Mouse (Mus musculus) adrenal gland, adult 18-20 months (tissue): ENCODE measurements around the gene Sema3a. TPM values are rescaled to one million over a fixed set of nuclear protein-coding genes. Genes with fewer than 3 reads are reported as not detected.
A peak's percentile ranks its signal among the peaks of the same experiment; 100 is the strongest.
"Not testable (repeated sequence)": the region's sequence is repeated elsewhere in the genome, so short reads cannot be mapped to it uniquely, and the experiment has no call there.

Experiments
- DNase-seq, 2 experiments: peaks; one replicate each; pipeline ENCODE4 v3.0.0; 2021 to 2022; ENCODE audit warnings: low spot score in 2 of 2
- total RNA-seq, 2 experiments: library from RNA; stranded (reverse); gene quantifications; 1 replicate in 1 of 2; 2 replicates in 1 of 2; pipeline ENCODE4 v1.2.3; 2021

Gene Sema3a
- total RNA-seq, 2 experiments from 2014 or later = 0.43 to 0.45 TPM

DNA sequence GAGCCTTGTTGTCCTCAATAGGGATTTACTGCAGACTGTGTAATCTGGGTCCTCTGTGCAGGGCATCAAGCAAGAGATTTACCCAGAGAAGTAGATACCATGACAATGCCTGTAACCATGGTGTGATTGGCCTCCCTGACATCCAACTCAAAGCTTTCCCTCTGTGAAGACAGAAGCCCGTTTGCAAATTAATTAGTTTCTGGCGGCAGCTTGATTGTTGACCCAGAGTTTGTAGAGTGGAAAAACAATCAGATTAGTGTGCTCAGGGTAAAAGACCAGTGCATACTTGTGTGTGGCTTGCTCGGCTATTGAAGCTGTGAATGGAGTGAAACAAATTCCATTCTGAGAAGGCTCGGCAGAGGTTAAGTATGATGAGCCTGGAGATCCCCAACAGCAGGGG, 404.0 kb downstream of the Sema3a start:
- no peak for DNase-seq

DNA sequence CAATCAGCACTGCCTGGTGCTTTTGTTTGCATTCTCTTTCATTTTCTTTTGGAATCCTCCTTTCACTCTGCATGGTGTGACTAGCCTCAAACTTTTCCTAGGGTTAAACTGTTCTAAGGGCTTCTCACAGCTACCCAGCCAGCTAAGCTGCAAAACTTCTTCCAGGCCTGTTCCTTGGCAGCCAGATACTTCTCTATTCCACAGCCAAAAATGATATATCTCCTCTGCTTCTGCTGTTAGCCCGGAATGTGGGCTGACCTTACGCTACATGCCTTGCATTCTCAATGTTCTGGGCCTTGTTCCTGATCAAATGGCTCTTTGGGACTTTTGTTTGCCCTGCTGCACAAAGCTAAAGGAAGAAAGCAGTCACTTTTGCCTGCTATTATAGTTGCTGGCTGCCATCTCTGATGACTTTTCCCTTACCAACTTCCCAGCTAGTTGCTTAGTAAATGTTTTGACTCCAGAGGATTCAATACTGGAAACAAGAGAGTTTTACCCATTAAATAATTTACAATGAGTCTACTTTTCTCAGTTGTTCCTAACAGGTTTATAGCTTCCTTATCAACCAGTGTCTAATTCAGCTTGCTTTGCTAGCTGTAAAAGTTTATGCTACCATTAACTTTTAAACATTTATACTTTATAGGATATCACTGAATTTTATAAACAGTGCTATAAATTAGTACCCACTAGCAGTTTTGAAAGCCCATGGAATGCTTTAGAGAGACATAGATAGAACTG, 422.4 kb downstream of the Sema3a start:
- DNase-seq = no peak

DNA sequence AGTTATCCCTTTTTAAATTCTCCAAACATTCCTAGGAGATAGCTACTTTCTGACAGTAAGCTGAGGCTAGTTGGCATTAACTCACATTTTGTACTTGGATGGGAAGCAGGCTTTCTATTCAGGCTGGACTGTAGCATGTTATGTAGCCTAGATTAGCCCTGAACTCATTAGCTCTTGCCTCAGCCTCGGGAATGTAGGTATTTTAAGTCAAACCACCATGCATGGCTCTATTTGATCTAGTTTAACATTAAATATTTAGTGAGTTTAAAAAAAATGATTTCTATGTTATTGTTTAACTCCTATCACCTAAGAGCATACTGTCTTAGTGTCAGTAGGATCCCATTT, 423.0 kb downstream of the Sema3a start:
- no peak for DNase-seq

DNA sequence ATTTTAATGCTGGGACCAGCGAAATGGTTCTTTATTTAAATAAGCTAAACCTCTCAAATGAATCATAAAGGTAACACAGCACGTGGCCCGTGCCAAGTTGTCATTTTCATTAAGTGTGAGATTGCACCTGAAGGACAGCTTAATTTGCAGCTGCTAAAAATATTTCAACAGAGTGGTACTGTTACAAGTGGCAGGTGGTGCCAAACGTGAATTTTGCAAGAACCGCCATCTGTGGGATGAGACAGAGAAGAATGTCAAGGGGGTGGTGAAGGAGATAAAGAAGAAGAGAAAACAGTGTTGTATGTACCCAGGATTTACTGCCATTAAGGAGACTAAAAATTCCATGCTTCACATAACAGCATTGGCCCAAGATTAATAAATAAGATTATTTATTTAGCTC, 423.9 kb downstream of the Sema3a start:
- DNase-seq = no peak

DNA sequence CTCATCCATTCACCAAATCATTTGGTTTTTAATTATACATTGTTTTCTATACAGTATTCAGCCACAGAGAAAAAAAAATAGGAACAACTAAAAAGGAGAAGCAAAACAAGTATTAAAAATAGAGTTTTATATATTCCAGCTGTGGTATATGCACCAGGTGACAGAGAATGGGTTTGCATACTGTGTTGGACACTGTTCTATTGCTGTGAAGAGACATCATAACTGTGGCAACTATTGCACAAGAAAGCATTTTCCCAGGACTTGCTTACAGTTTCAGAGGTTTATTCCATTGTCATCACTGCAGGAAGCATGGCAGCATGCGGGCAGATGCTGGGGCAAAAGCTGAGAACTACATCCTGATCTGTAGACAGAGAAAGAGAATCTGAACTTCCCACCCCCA, 425.7 kb downstream of the Sema3a start:
- no peak for DNase-seq

DNA sequence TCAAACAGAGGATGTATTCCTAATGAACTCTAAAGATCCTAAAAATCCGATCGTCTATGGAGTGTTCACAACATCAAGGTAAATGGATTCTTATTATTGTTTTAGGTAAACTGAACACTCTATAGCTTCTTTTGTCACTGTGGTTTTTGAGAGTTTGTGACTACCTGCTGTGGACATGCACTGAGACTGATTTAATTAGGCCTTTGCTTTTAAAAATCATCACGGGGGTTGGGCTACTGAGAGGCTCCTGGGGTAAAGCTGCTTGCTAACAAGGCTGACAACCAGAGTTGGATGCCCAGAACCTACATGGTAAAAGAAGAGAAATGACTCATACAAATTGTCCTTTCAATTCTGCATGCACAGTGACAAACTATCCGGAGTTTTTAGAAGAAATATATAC, 432.0 kb downstream of the Sema3a start:
- DNase-seq = no peak

DNA sequence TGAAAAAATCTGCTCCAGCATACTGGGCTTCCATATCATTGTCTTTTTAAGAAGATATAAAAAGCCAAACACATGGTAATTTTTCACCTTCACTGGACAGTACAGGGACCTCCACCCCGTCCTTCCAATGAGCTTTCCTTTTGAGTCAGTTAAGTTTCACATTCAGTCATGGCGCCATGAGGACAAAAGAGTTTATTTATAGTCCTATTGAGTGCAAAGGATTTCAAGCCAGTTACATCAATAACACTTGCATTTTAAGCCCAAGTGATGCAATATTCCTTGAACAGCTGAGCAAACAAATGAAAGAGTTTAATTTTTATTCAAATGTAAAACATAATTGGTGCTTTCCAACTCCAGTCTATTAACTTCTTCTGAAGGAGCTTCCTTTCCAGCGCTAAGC, 448.7 kb downstream of the Sema3a start:
- DNase-seq = no peak

DNA sequence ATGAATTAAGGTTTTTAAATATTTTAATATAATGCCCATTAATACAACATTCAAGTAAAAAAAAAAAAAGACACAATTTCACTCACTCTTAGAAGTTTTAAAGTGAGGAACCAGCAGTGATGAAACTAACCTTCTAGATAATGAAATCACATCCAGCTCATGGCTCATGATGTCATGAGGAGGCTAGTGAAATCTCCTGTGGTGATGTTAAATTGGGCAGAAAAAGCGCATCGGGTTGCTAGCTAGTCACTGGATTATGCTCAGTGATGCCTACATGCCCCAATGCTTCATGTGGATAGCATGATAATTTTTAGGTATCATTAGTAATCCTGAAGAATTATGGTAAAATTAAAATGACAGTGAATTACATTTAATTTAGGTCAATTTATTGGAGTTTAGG, 453.9 kb downstream of the Sema3a start:
- no peak for DNase-seq

DNA sequence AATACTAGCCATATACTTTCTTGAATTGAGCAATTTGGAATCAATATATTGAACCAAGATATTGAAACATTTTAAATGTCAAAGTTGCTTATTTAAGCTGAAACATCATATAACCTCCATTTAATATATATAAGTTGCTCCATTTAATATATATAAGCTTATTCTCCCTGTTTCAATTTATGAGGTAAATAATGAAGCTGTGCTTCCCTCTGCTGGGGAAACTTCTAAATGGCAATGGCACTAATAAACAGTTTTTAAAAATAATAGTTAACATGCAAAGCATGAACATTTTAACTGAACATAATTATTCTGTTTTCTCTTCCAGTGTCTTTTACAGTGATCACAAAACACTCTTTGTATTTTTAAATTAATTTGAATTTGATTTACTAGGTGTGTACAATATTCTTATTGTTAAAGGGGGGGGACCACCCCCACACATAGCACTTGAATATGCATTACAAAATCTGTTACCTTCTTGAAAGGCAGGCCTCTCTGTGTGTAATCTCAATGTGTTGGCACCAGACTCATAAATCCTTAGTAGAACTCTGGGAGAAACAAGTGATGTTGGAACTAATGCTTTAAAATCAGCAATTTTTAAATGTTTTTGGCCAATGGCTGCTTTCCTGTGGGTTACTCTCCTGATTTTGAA, 460.5 kb downstream of the Sema3a start:
- DNase-seq = no peak

DNA sequence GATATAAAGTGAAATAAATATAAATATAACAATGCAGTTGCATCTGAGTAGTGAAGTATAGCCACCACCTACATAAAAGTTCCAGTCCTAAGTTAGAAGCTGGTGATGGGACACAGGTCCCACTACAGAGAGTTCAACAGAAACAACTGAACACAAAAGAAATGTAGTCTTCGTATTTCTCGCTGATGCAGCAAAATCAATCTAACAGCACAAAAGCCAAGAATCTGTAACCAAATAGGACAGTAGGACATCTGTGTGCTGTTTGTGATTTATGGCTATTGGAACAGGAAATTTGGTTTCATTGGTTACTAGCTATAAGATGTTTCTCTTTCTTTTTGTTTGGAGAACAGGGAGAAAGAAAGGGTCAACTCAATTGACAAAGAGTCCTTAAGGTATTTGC, 469.2 kb downstream of the Sema3a start:
- DNase-seq = no peak

DNA sequence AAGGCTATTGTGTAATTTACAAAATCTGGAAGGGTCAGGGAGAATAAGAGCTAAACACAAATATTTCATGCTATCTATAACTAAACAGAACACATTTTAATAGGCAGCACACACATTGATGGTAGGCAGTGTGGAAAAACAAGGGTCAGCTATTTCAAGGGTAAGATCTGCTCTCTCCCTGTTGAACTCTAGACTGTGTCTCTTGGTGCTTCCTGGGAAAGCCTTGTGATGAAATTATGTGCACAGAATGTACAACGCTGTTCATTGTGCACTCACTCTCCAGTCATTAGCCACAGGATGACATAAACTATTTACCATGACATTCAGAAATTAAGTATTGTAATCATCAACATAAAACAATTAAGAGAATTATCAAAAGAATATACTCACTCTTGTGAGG, 486.4 kb downstream of the Sema3a start:
- DNase-seq = no peak

DNA sequence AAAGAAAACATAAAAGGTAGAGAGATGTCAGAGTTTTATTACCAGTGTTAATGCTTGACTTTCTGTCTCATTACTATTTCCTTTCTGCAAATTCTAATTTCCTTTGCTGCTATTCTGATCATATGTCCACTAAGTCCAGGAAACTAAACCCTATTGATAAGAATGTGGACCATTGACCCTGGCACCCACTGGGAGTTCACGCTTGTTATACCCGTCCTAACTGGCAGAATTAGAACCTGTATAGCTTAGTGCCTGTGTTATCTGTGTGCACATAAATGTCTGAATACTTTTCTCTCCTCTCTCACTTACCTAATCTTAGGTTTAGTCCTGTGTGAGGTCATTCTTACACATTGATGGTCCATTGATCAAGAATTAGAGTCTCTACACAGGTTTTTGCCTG, 486.9 kb downstream of the Sema3a start:
- DNase-seq = no peak

DNA sequence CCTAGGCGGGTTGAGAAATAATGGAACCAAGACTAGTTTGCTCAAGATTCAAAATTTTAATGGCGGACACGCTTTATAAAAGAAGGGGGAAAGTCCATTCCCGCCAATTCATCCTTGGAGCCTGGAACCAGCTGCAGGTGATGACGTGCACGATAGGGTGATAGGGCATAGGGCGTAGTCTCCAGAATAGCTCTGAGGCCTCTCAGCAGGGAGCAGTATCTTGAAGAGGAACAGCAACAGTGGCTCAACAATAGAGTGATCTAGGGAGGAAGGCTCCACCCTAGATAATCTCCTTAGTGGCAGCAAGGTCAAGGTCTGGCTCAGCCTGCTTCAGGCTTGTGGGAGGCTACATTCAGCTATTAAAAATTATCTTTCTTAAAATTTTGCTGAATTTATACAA, 489.4 kb downstream of the Sema3a start:
- not testable (repeated sequence) for DNase-seq

DNA sequence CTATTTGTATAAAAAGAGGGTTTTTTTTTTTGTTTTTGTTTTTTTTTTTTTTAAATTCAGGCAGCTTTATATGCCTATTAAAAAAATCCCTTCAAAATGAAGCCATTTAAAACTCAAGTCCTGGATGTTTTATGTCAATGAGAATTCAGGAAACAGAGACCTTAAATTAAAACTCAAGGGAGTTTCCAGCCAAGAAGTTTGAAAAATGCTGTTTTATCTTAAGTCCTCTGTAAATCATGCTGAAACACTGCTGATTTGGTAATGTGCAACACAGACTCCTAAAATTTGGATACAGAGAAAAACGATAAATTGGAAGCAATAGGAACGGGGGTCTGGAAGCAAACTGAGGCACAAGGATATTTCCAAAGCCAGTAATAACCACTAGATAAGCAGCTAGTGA, 490.7 kb downstream of the Sema3a start:
- no peak for DNase-seq

DNA sequence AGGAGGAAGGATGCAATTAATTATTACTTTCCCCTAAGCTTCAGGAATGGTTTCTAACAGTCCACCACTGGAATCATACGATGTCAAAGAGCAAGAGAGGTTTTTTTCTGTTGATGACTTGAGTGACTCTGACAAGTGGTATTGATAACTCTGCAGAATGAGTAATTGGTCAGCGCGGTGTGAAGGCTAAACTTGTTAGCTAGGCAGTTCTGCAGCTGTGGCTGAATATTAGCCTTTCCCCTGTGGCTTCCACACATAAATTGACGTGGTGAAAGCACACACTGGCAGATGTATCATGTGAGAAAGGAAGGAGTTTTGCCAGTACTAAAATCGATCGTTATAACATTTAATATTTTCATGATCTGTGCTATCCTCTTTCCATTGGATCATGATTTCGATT, 497.4 kb downstream of the Sema3a start:
- DNase-seq = no peak

DNA sequence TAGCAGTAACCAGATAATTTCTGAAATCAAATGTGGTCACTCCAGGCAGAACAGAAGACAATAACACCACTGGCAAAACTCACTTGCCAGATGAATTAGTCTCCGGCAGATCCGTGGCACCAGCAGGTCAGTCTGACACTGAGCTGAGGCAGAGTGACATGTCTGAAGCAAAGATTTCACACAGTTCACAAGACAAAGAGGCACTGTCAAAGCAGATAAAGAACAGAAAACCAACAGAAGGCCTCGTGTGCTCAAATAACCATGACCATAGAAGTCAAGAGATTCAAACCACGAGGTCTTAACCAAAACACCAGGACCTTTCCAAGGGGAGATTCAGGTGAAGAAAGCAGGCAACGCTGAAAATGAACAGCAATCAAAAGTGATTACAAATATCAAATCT, 499.5 kb downstream of the Sema3a start:
- DNase-seq = no peak

DNA sequence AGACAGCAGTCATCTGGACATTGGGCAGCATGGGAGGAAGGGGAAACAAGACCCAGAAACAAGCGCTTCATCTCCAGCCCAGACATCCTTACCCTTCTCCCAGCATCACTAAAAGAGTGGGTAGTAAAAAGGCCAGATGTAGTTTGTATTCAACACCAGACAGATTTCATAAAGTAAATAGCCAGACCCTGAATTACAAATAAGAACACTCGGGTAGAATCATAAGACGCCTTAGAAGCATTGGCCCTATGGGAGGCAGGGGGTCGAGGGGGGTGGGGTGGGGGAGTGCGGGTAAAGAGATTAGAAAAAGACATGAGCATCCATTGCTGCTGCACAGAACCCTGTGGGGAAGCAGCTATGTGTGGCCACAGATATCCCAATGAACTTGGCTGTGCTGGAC, 500.9 kb downstream of the Sema3a start:
- DNase-seq = no peak

DNA sequence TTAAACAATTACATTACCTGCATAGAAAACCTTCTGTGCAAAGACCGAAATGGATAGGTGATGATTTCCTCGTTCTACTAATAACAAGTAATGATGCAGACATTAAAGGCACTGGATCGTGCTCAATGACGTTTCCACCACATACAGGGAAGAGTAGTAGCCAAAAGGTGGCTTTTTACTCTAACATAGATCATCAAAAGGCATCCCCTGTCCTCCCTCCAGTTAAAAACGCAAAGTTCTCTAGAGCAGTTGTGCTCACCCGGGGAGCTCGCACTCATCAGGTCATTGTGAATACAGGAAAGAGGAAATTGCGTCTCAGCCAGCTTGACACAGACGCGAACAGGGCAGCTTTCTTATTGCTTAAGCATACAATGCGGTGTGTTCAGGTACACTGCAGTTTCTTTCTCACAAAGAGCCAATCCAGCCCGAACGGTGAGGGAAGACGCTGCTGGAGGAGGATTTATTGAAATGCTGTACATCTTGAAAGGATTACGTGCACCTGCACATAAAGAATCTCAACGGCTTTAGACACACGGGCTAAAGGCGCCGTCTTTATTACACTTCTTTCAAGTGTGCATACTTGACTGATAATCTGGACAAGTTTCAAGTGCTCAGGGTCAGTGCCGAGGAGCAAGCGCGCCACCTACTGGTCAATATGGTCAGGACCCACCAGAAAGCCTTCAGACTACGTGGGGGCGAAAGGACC, 503.5 kb downstream of the Sema3a start:
- DNase-seq = peak; percentile 67 to 70

DNA sequence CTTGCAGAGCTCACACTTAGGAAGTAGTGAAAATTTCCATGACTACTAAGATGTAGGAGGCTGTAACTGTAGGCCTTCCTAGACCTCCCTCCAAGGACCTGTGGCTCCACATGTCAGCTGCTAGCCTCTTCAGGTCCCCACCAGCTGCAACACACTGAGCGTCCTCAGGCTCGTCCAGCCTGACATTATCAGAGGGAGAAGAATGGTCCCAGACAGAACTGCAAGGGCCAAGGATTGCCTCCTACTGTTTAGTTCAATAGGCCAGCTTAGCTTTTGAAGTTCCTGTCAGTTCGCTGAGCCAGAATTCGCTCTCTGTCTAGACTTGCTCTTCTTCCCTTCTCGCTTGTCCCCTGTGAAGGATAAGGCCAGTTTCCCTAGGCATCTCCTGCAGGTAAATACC, 504.7 kb downstream of the Sema3a start:
- DNase-seq = no peak

DNA sequence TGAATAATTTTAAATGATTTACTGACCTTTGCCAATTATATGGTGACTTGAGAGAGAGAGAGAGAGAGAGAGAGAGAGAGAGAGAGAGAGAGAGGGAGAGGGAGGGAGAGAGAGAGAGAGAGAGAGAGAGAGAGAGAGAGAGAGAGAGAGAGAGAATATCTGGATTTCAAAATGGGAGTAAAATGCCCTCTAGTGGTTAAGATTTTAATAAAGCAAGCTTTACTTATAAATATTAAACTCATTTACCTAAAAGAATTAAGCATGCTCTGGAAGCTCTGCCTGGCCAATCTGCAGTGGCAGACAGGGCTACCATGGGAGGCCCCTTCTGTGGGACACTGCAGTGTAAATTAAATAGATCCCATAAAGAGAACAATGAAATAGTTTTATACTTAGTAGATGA, 505.5 kb downstream of the Sema3a start:
- DNase-seq = no peak

DNA sequence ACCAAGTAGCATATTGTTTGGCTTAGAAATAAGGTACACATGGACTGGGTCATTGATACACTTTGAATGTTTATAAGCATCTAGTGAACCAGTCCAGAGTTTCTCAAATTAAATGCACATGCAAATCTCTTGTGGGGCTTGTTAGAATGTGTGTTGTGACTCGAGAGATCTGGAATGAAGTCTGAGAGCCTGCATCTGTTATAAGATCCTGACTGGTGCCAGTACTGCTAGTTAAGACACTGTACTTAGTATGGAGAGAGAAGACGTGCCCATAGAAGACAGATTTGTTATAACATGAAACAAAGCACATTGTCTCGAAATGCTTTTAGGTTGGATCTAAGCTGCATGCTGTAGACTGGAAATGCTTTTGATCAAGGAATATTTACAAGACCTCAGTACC, 511.0 kb downstream of the Sema3a start:
- no peak for DNase-seq
